Comparison of ENCODE assay signal across 14 mouse cellular contexts in genomic region chr2:164898008-164898407, GRCm38 (mm10).
"Had no signal": no experiment of that assay in that cellular context is flagged by ENCODE, and none has a peak within 500 bp of the region (broad histone marks: within the 10 kb centered on the region; RNA-seq: fewer than 3 reads in every experiment).

No protein-coding gene starts in this region.

- H3K4me1 ChIP-seq: limb, embryonic 12.5 days; limb, embryonic 15.5 days; lung, embryonic 15.5 days had no signal

- H3K27me3 ChIP-seq: limb, embryonic 12.5 days; limb, embryonic 15.5 days; lung, embryonic 15.5 days had no signal

- H3K27ac ChIP-seq: limb, embryonic 12.5 days; limb, embryonic 15.5 days; liver, embryonic 14.5 days; lung, embryonic 15.5 days; stomach, postnatal 0 days had no signal

- DNase-seq: kidney, adult 9 months; kidney, postnatal 14 days; left cerebral cortex, postnatal 4 days; liver, postnatal 0 days; lung, postnatal 10 days; lung, postnatal 4 days; midbrain, embryonic 14.5 days; right cerebral cortex, postnatal 14 days; right cerebral cortex, postnatal 4 days had no signal

- H3K4me3 ChIP-seq: limb, embryonic 12.5 days; limb, embryonic 15.5 days; lung, embryonic 15.5 days had no signal
